Mouse (Mus musculus): ENCODE data around the gene Alkbh3. TPM values are rescaled to one million over a fixed set of nuclear protein-coding genes. Genes with fewer than 3 reads are reported as not detected.
A peak's percentile ranks its signal among the peaks of the same experiment; 100 is the strongest.

Alkbh3 gene
- total RNA-seq, 1 experiment: 41.5 TPM

GRCm38 (mm10) chr2:93982457-93983235 lies 28.0 kb downstream of the Alkbh3 start:
- in situ Hi-C loops (cut with MboI; ENCODE audit: low sequenced_read_pairs in 2 of 2, unreplicated experiment in 2 of 2): no loop called here
- Histone ChIP-seq H3K9ac (ENCODE audit: insufficient read depth, low read depth, low read length, poor library complexity, severe bottlenecking) (no peak overlapping the region), H3K27ac (ENCODE audit: insufficient read depth, low read depth, low read length, poor library complexity, severe bottlenecking) (no peak overlapping the region), H3K4me1 (ENCODE audit: control insufficient read depth in 2 of 2, insufficient read depth in 2 of 2, low read length in 2 of 2, poor library complexity in 1 of 2) (no peaks in the 10 kb centered on the region), H3K4me3 (ENCODE audit: insufficient read depth in 1 of 2, low read depth in 1 of 2, low read length in 2 of 2, poor library complexity in 1 of 2, severe bottlenecking in 1 of 2) (no peak overlapping the region), H3K36me3 (ENCODE audit: control insufficient read depth, insufficient read depth, low read length, poor library complexity, severe bottlenecking) (peaks cover 11% of the 10 kb centered on the region; the same call in 1 of the 2 replicates), H3K9me3 (ENCODE audit: control insufficient read depth, insufficient read depth, low read depth, low read length) (no peaks in the 10 kb centered on the region)
- DNase-seq (ENCODE audit: low read depth, low spot score): no peak
- TF ChIP-seq CHD2 (IDR thresholded peaks at IDR 0.05; ENCODE audit: low read depth, low read length) (no peak), ZNF384 (IDR thresholded peaks at IDR 0.05; ENCODE audit: low read depth, low read length) (no peak), MAFK (IDR thresholded peaks at IDR 0.05; ENCODE audit: insufficient read depth, low read depth, low read length) (no peak), ZC3H11A (IDR thresholded peaks at IDR 0.05; ENCODE audit: borderline replicate concordance, low read depth, low read length) (no peak), HCFC1 (IDR thresholded peaks at IDR 0.05; ENCODE audit: borderline replicate concordance, insufficient read depth, low read length) (no peak)

GRCm38 (mm10) chr2:93979249-93980120 lies 31.1 kb downstream of the Alkbh3 start:
- DNase-seq (ENCODE audit: low read depth, low spot score): no peak
- no peak overlapping the region for H3K4me3 ChIP-seq (ENCODE audit: insufficient read depth in 1 of 2, low read depth in 1 of 2, low read length in 2 of 2, poor library complexity in 1 of 2, severe bottlenecking in 1 of 2)
- H3K9ac ChIP-seq (ENCODE audit: insufficient read depth, low read depth, low read length, poor library complexity, severe bottlenecking): no peak overlapping the region
- H3K27ac ChIP-seq (ENCODE audit: insufficient read depth, low read depth, low read length, poor library complexity, severe bottlenecking): no peak overlapping the region
- TF ChIP-seq ZC3H11A (IDR thresholded peaks at IDR 0.05; ENCODE audit: borderline replicate concordance, low read depth, low read length) (no peak), HCFC1 (IDR thresholded peaks at IDR 0.05; ENCODE audit: borderline replicate concordance, insufficient read depth, low read length) (no peak), MAFK (IDR thresholded peaks at IDR 0.05; ENCODE audit: insufficient read depth, low read depth, low read length) (no peak), ZNF384 (IDR thresholded peaks at IDR 0.05; ENCODE audit: low read depth, low read length) (no peak), CHD2 (IDR thresholded peaks at IDR 0.05; ENCODE audit: low read depth, low read length) (no peak)
- in situ Hi-C loops (cut with MboI; ENCODE audit: low sequenced_read_pairs in 2 of 2, unreplicated experiment in 2 of 2): no loop called here
- no peaks in the 10 kb centered on the region for H3K9me3 ChIP-seq (ENCODE audit: control insufficient read depth, insufficient read depth, low read depth, low read length)
- H3K4me1 ChIP-seq (ENCODE audit: control insufficient read depth in 2 of 2, insufficient read depth in 2 of 2, low read length in 2 of 2, poor library complexity in 1 of 2): peaks cover 5 to 15% of the 10 kb centered on the region in 2 experiments; a peak in 3 of 4 replicates
- H3K36me3 ChIP-seq (ENCODE audit: control insufficient read depth, insufficient read depth, low read length, poor library complexity, severe bottlenecking): peaks cover 8% of the 10 kb centered on the region; the same call in 1 of the 2 replicates

- in situ Hi-C loops (cut with MboI; ENCODE audit: low sequenced_read_pairs in 2 of 2, unreplicated experiment in 2 of 2): no loop called here
- H3K36me3 ChIP-seq (ENCODE audit: control insufficient read depth, insufficient read depth, low read length, poor library complexity, severe bottlenecking): peaks cover 8% of the 10 kb centered on the region; the same call in 1 of the 2 replicates
Observed at GRCm38 (mm10) chr2:93976436-93977252, 34.0 kb downstream of the Alkbh3 start.

More at GRCm38 (mm10) chr2:93976436-93977252, 34.0 kb downstream of the Alkbh3 start:
- H3K4me3 ChIP-seq (ENCODE audit: insufficient read depth in 1 of 2, low read depth in 1 of 2, low read length in 2 of 2, poor library complexity in 1 of 2, severe bottlenecking in 1 of 2): peak overlapping the region; percentile 4 to 60
- no peaks in the 10 kb centered on the region for H3K9me3 ChIP-seq (ENCODE audit: control insufficient read depth, insufficient read depth, low read depth, low read length)
- peaks cover 5 to 15% of the 10 kb centered on the region in 2 experiments; a peak in 3 of 4 replicates for H3K4me1 ChIP-seq (ENCODE audit: control insufficient read depth in 2 of 2, insufficient read depth in 2 of 2, low read length in 2 of 2, poor library complexity in 1 of 2)
- peak overlapping the region; percentile 55; the same call in 1 of the 2 replicates for H3K9ac ChIP-seq (ENCODE audit: insufficient read depth, low read depth, low read length, poor library complexity, severe bottlenecking)
- no peak for DNase-seq (ENCODE audit: low read depth, low spot score)
- H3K27ac ChIP-seq (ENCODE audit: insufficient read depth, low read depth, low read length, poor library complexity, severe bottlenecking): no peak overlapping the region
- no peak for TF ChIP-seq HCFC1 (IDR thresholded peaks at IDR 0.05; ENCODE audit: borderline replicate concordance, insufficient read depth, low read length)
- TF ChIP-seq ZNF384 (IDR thresholded peaks at IDR 0.05; ENCODE audit: low read depth, low read length): no peak
- no peak for TF ChIP-seq MAFK (IDR thresholded peaks at IDR 0.05; ENCODE audit: insufficient read depth, low read depth, low read length)
